Mouse (Mus musculus): ENCODE results near the gene Dguok.

GRCm38 (mm10) chr6:83502656-83503055 lies 4.1 kb downstream of the Dguok start:
- TF ChIP-seq TAL1 (IDR thresholded peaks at IDR 0.05; ENCODE audit: low read length): no peak
- no peak for TF ChIP-seq GATA1 (IDR thresholded peaks at IDR 0.05; ENCODE audit: low read length)
